Mouse (Mus musculus) brown adipose tissue, adult 24 weeks (tissue): ENCODE results near the gene Ube2dnl1. TPM values are rescaled to one million over a fixed set of nuclear protein-coding genes. Genes with fewer than 3 reads are reported as not detected.

ENCODE experiments used
- H3K27ac ChIP-seq: fragments of 200-500 bp; replicated peaks from 2 replicates; pipeline ENCODE4 v1.5.1; 2012; ENCODE audit warnings: low read depth, mild to moderate bottlenecking, low read length
- H3K4me1 ChIP-seq: fragments of 200-500 bp; 2 replicates; pipeline ENCODE4 v1.6.1; 2012; ENCODE audit warnings: low read length, mixed read lengths; ENCODE audit not compliant: control insufficient read depth, insufficient read depth, insufficient read length
- H3K4me3 ChIP-seq: fragments of 200-500 bp; 2 replicates; pipeline ENCODE4 v1.5.1; 2012; ENCODE audit warnings: low read depth, mild to moderate bottlenecking, low read length, moderate library complexity; ENCODE audit not compliant: insufficient read depth
- polyA plus RNA-seq: library from polyadenylated mRNA; stranded (reverse); fragments of >200 nt; gene quantifications from 2 replicates; pipeline ENCODE4 v1.2.4, GENCODE M21; 2012; ENCODE audit not compliant: missing spikeins, insufficient read depth, insufficient read length

Ube2dnl1 gene
- not detected in 2 replicates for polyA plus RNA-seq

DNA sequence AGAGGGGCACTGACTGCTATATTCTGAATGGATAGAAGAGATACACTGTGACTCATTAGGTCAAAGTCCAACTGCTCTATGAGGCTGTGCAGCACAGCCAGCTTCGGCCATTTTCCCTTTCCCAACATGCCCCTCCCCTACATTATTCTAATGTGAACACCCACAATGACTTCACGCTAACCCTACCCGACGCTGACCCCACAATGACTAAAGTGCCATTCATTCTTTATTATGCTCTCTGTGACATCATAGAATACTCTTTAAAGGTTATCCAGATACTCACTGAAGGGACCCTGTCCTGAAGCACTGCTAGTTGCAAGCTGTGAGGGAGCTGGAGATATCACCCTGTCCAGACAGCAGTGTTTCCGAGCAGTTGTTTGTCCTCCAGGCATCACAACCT is at the start of gene Ube2dnl1:
Ube2dnl1 (plus strand) TSS at position 301 of the 400 bp plus-strand sequence.
- no peaks in the 10 kb centered on the region for H3K4me1 ChIP-seq
- H3K27ac ChIP-seq, result no peak within 1 kb of the TSS
- no peak within 1 kb of the TSS for H3K4me3 ChIP-seq

DNA sequence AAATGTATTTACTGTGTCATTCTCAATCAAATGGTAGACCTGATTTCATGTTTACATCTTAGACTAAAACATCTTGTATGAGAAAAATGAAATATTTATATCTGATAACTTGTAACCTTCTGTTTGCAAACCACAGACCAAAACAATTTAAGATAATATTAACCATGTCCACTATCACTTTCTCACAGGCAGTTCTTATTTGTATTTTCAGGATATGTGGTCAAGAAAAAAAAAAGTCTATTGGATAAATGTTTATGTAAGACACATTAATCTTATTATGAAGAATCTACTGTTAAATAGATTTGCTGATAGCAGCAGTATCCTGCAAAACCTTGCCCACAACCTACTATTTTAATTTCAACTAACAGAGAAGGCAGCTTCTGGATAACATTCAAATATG is 9.3 kb upstream of the Ube2dnl1 start:
- H3K4me3 ChIP-seq, result no peak overlapping the region
- no peaks in the 10 kb centered on the region for H3K4me1 ChIP-seq
- H3K27ac ChIP-seq, result no peak overlapping the region

DNA sequence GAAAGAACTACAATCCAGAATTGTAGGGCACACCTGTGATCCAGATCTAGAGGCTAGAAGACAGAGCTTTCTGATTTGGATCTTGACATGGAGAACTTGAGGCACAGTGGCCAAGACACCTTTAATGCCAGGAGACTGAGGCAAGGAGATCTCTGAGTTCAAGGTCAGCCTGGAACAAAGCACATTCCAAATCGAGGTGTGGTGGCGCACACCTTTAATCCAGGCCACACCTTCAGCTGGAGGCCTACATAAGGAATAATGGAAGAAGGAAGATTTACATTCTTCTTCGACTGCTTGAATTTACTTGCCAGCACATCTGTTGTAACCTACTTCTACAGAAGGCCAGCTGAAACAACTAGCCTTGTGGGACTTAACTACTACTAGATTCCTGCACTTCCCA is 7.3 kb upstream of the Ube2dnl1 start:
- H3K27ac ChIP-seq, result no peak overlapping the region
- no peaks in the 10 kb centered on the region for H3K4me1 ChIP-seq
- H3K4me3 ChIP-seq, result no peak overlapping the region

GRCm38 (mm10) chrX:114903391-114903790 is 1.4 kb upstream of the Ube2dnl1 start:
- no peaks in the 10 kb centered on the region for H3K4me1 ChIP-seq
- H3K27ac ChIP-seq, result no peak overlapping the region
- no peak overlapping the region for H3K4me3 ChIP-seq

DNA sequence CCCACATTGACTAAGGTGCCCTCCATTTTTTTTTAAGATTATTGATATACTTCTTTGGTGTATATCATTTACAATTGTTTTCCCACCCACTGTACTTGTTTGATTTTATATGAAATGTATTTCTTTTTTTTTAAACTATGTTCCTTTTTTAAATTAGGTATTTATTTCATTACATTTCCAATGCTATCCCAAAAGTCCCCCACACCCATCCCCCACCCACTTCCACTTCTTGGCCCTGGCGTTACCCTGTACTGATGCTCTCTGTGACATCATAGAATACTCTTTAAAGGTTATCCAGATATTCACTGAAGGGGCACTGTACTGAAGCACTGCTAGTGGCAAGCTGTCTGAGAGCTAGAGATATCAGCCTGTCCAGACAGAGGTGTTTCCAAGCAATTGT is 2.5 kb downstream of the Ube2dnl1 start, which contains the start of gene Ube2dnl2:
Ube2dnl2 (plus strand) TSS at position 301 of the 400 bp plus-strand sequence.
- no peak within 1 kb of the TSS for H3K27ac ChIP-seq
- H3K4me3 ChIP-seq, result no peak within 1 kb of the TSS
- H3K4me1 ChIP-seq, result no peaks in the 10 kb centered on the region

GRCm38 (mm10) chrX:114955066-114955465 is 50.3 kb downstream of the Ube2dnl1 start:
- Histone ChIP-seq H3K4me1 (no peaks in the 10 kb centered on the region), H3K4me3 (no peak overlapping the region), H3K27ac (no peak overlapping the region)

Other genes starting within 250 kb of the Ube2dnl1 start
- gene Ube2dnl2, start 2.6 kb downstream of the Ube2dnl1 start, polyA plus RNA-seq, result not detected in 2 replicates